Mouse (Mus musculus): ENCODE results near the gene Sparc. TPM values are rescaled to one million over a fixed set of nuclear protein-coding genes. Genes with fewer than 3 reads are reported as not detected.
A peak's percentile ranks its signal among the peaks of the same experiment; 100 is the strongest.

Gene Sparc
- 1,500 and 1,563 TPM in 2 replicates for polyA plus RNA-seq (2015; fragmentation: Nextera tagmentation; extraction: Ambion mirVana)

- ATAC-seq = no peak
- peak within 1 kb of the TSS; percentile 40 for H3K27ac ChIP-seq (ENCODE audit: low read length)
- peaks cover 31% of the 10 kb centered on the region for H3K4me1 ChIP-seq (ENCODE audit: control insufficient read depth, insufficient read depth, low read length)
- H3K9ac ChIP-seq (ENCODE audit: low read depth, low read length) = no peak within 1 kb of the TSS
- WGBS = 94% methylated on average over 1 of the region's 1 CpGs
- no peak within 1 kb of the TSS for H3K4me2 ChIP-seq (ENCODE audit: low read depth, low read length)
- no peak within 1 kb of the TSS for H3K4me3 ChIP-seq (ENCODE audit: low read length)
- no peaks in the 10 kb centered on the region for H3K36me3 ChIP-seq (ENCODE audit: control insufficient read depth, insufficient read depth, low read length)
- no peaks in the 10 kb centered on the region for H3K9me3 ChIP-seq (ENCODE audit: control insufficient read depth, low read length)
- H3K27me3 ChIP-seq (replicated peaks; ENCODE audit: control insufficient read depth, insufficient read depth, low read length) = no peaks in the 10 kb centered on the region
Measured at GRCm38 (mm10) chr11:55422978-55423377, at the start of gene Sparc. Gene Sparc (minus strand): TSS chr11:55423183.

GRCm38 (mm10) chr11:55471467-55471866 lies 48.5 kb upstream of the Sparc start:
- H3K9me3 ChIP-seq (ENCODE audit: control insufficient read depth, low read length) = no peaks in the 10 kb centered on the region
- WGBS = 76% methylated on average over 7 of the region's 7 CpGs
- H3K4me1 ChIP-seq (ENCODE audit: control insufficient read depth, insufficient read depth, low read length) = peaks cover 27% of the 10 kb centered on the region
- peak overlapping the region; percentile 98; the same call in 1 of the 2 replicates for H3K9ac ChIP-seq (ENCODE audit: low read depth, low read length)
- H3K27me3 ChIP-seq (replicated peaks; ENCODE audit: control insufficient read depth, insufficient read depth, low read length) = no peaks in the 10 kb centered on the region
- peak overlapping the region; percentile 84 for H3K4me2 ChIP-seq (ENCODE audit: low read depth, low read length)
- ATAC-seq = no peak
- H3K27ac ChIP-seq (ENCODE audit: low read length) = no peak overlapping the region
- peak overlapping the region; percentile 91 for H3K4me3 ChIP-seq (ENCODE audit: low read length)
- H3K36me3 ChIP-seq (ENCODE audit: control insufficient read depth, insufficient read depth, low read length) = no peaks in the 10 kb centered on the region

- Histone ChIP-seq H3K36me3 (ENCODE audit: control insufficient read depth, insufficient read depth, low read length) (no peaks in the 10 kb centered on the region), H3K27ac (ENCODE audit: low read length) (no peak overlapping the region), H3K27me3 (replicated peaks; ENCODE audit: control insufficient read depth, insufficient read depth, low read length) (no peaks in the 10 kb centered on the region), H3K4me1 (ENCODE audit: control insufficient read depth, insufficient read depth, low read length) (peaks cover 23% of the 10 kb centered on the region), H3K4me2 (ENCODE audit: low read depth, low read length) (peak overlapping the region; percentile 84), H3K4me3 (ENCODE audit: low read length) (peak overlapping the region; percentile 91), H3K9ac (ENCODE audit: low read depth, low read length) (peak overlapping the region; percentile 98), H3K9me3 (ENCODE audit: control insufficient read depth, low read length) (no peaks in the 10 kb centered on the region)
- no peak for ATAC-seq
- WGBS = 22% methylated on average over 8 of the region's 8 CpGs
Measured at GRCm38 (mm10) chr11:55470761-55471160, 47.8 kb upstream of the Sparc start.

- no peaks in the 10 kb centered on the region for H3K27me3 ChIP-seq (replicated peaks; ENCODE audit: control insufficient read depth, insufficient read depth, low read length)
- H3K4me1 ChIP-seq (ENCODE audit: control insufficient read depth, insufficient read depth, low read length) = peaks cover 21% of the 10 kb centered on the region
- H3K27ac ChIP-seq (ENCODE audit: low read length) = peak overlapping the region; percentile 74
- H3K4me3 ChIP-seq (ENCODE audit: low read length) = peak overlapping the region; percentile 91
- H3K4me2 ChIP-seq (ENCODE audit: low read depth, low read length) = peak overlapping the region; percentile 84
- H3K9ac ChIP-seq (ENCODE audit: low read depth, low read length) = peak overlapping the region; percentile 98
- ATAC-seq = no peak
- H3K9me3 ChIP-seq (ENCODE audit: control insufficient read depth, low read length) = no peaks in the 10 kb centered on the region
- no peaks in the 10 kb centered on the region for H3K36me3 ChIP-seq (ENCODE audit: control insufficient read depth, insufficient read depth, low read length)
- WGBS = under 1% methylated on average over 46 of the region's 46 CpGs
Measured at GRCm38 (mm10) chr11:55469923-55470691, 47.1 kb upstream of the Sparc start.

- WGBS = under 1% methylated on average over 49 of the region's 57 CpGs
- H3K9me3 ChIP-seq (ENCODE audit: control insufficient read depth, low read length) = no peaks in the 10 kb centered on the region
- H3K4me3 ChIP-seq (ENCODE audit: low read length) = peak within 1 kb of the TSS; percentile 91
- H3K4me2 ChIP-seq (ENCODE audit: low read depth, low read length) = peak within 1 kb of the TSS; percentile 84
- peak within 1 kb of the TSS; percentile 98 for H3K9ac ChIP-seq (ENCODE audit: low read depth, low read length)
- peaks cover 21% of the 10 kb centered on the region for H3K4me1 ChIP-seq (ENCODE audit: control insufficient read depth, insufficient read depth, low read length)
- H3K27me3 ChIP-seq (replicated peaks; ENCODE audit: control insufficient read depth, insufficient read depth, low read length) = no peaks in the 10 kb centered on the region
- H3K36me3 ChIP-seq (ENCODE audit: control insufficient read depth, insufficient read depth, low read length) = no peaks in the 10 kb centered on the region
- H3K27ac ChIP-seq (ENCODE audit: low read length) = peak within 1 kb of the TSS; percentile 98
- peak; percentile 96 for ATAC-seq
Measured at GRCm38 (mm10) chr11:55469048-55469843, 46.3 kb upstream of the Sparc start, which contains the start of gene G3bp1. Gene G3bp1 (plus strand): TSS chr11:55469685.

GRCm38 (mm10) chr11:55468611-55469047 lies 45.6 kb upstream of the Sparc start:
- Histone ChIP-seq H3K9me3 (ENCODE audit: control insufficient read depth, low read length) (no peaks in the 10 kb centered on the region), H3K4me1 (ENCODE audit: control insufficient read depth, insufficient read depth, low read length) (peaks cover 18% of the 10 kb centered on the region), H3K27ac (ENCODE audit: low read length) (peak overlapping the region; percentile 98), H3K9ac (ENCODE audit: low read depth, low read length) (peak overlapping the region; percentile 80), H3K36me3 (ENCODE audit: control insufficient read depth, insufficient read depth, low read length) (no peaks in the 10 kb centered on the region), H3K4me2 (ENCODE audit: low read depth, low read length) (peak overlapping the region; percentile 78), H3K27me3 (replicated peaks; ENCODE audit: control insufficient read depth, insufficient read depth, low read length) (no peaks in the 10 kb centered on the region), H3K4me3 (ENCODE audit: low read length) (peak overlapping the region; percentile 60)
- ATAC-seq = peak; percentile 21
- 2% methylated on average over 17 of the region's 17 CpGs for WGBS

GRCm38 (mm10) chr11:55468012-55468411 lies 45.0 kb upstream of the Sparc start:
- Histone ChIP-seq H3K4me2 (ENCODE audit: low read depth, low read length) (peak overlapping the region; percentile 78), H3K9me3 (ENCODE audit: control insufficient read depth, low read length) (no peaks in the 10 kb centered on the region), H3K4me1 (ENCODE audit: control insufficient read depth, insufficient read depth, low read length) (peaks cover 16% of the 10 kb centered on the region), H3K36me3 (ENCODE audit: control insufficient read depth, insufficient read depth, low read length) (no peaks in the 10 kb centered on the region), H3K4me3 (ENCODE audit: low read length) (peak overlapping the region; percentile 60; the same call in 1 of the 2 replicates), H3K27me3 (replicated peaks; ENCODE audit: control insufficient read depth, insufficient read depth, low read length) (no peaks in the 10 kb centered on the region), H3K27ac (ENCODE audit: low read length) (peak overlapping the region; percentile 98), H3K9ac (ENCODE audit: low read depth, low read length) (peak overlapping the region; percentile 80)
- ATAC-seq = no peak
- WGBS = 56% methylated on average over 10 of the region's 10 CpGs

GRCm38 (mm10) chr11:55465177-55465576 lies 42.2 kb upstream of the Sparc start:
- H3K4me3 ChIP-seq (ENCODE audit: low read length) = no peak overlapping the region
- peaks cover 7% of the 10 kb centered on the region; the same call in 1 of the 2 replicates for H3K4me1 ChIP-seq (ENCODE audit: control insufficient read depth, insufficient read depth, low read length)
- peak overlapping the region; percentile 81 for H3K27ac ChIP-seq (ENCODE audit: low read length)
- no peaks in the 10 kb centered on the region for H3K9me3 ChIP-seq (ENCODE audit: control insufficient read depth, low read length)
- H3K36me3 ChIP-seq (ENCODE audit: control insufficient read depth, insufficient read depth, low read length) = no peaks in the 10 kb centered on the region
- 0 out of 2 replicates have a peak overlapping the region, but pooled peaks have one; percentile 8 for H3K4me2 ChIP-seq (ENCODE audit: low read depth, low read length)
- 63% methylated on average over 3 of the region's 3 CpGs for WGBS
- no peak overlapping the region for H3K9ac ChIP-seq (ENCODE audit: low read depth, low read length)
- H3K27me3 ChIP-seq (replicated peaks; ENCODE audit: control insufficient read depth, insufficient read depth, low read length) = no peaks in the 10 kb centered on the region
- ATAC-seq = no peak

GRCm38 (mm10) chr11:55464707-55465106 lies 41.7 kb upstream of the Sparc start:
- H3K36me3 ChIP-seq (ENCODE audit: control insufficient read depth, insufficient read depth, low read length) = no peaks in the 10 kb centered on the region
- H3K27ac ChIP-seq (ENCODE audit: low read length) = peak overlapping the region; percentile 81
- no peaks in the 10 kb centered on the region for H3K27me3 ChIP-seq (replicated peaks; ENCODE audit: control insufficient read depth, insufficient read depth, low read length)
- H3K4me3 ChIP-seq (ENCODE audit: low read length) = no peak overlapping the region
- peak overlapping the region; percentile 8; the same call in 1 of the 2 replicates for H3K4me2 ChIP-seq (ENCODE audit: low read depth, low read length)
- peaks cover 11% of the 10 kb centered on the region for H3K4me1 ChIP-seq (ENCODE audit: control insufficient read depth, insufficient read depth, low read length)
- 69% methylated on average over 10 of the region's 10 CpGs for WGBS
- H3K9ac ChIP-seq (ENCODE audit: low read depth, low read length) = no peak overlapping the region
- no peaks in the 10 kb centered on the region for H3K9me3 ChIP-seq (ENCODE audit: control insufficient read depth, low read length)
- no peak for ATAC-seq

All from intestine, embryonic 16.5 days (tissue).